Mouse (Mus musculus): ENCODE results near the gene Dennd1b.

DNA sequence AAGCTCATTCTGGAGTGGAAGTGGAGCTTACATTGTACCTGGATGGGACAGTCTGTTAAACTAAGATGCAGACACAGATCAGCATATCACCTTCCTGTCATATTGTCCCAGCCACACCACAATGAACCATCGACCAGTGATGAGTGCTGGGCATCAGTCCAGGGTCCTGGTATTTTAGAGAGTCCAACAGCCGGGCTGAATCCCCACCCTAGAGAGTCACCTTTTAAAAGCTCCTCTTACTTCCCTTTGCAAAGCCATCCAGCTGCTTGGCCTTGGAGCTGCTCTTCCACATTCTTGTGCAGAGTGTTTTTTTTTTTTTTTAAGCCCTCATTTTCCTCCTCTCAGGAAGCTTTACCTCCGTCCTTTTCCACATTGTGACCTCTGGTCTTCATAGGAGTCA, 33.2 kb upstream of the Dennd1b start:
- TF ChIP-seq ZNF384 (IDR thresholded peaks at IDR 0.05; ENCODE audit: low read depth, low read length) (peak; percentile 83), MAFK (IDR thresholded peaks at IDR 0.05; ENCODE audit: insufficient read depth, low read depth, low read length) (no peak)

Measured in ES-E14 (cell line).